Mouse (Mus musculus): ENCODE results near the gene Polr1b.

Gene Polr1b

DNA sequence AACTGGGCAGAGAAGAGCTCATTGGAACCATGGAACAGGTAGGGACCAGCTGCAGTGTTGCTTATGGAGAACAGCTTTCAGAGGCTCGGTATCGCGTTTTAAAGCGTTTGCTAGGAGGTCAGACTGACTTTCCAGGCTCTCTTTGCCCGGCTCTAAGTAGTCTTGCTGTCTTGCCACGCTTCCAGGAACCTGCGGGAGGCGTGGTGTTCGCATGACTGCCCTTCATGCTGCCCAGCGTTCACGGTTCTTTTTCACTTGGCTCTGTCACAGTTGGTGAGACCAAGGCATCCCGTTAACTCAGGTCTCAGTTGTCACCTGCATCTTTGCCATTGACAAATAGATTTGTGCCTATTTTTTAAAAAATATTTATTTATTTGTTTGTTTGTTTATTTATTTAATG lies 17.3 kb downstream of the Polr1b start:
- peak; percentile 24 to 54 for DNase-seq

DNA sequence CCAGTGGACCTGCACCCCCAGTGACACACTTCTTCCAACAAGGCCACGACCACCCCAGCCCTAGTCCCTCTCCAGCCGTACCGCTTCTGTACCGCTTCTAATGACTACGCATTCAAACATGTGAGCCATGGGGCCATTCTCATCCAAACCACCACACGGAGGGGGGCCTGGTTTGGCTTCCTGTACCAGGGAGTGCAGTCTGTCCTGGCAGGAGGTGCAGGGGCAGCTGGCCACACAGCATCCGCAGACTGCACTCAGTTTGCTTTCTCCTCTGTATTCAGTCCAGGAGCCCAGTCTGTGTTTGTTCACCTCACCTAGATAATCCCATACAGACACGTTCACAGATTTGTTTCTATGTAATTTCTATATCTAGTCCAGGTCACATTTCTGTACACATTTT lies 21.2 kb downstream of the Polr1b start:
- no peak for DNase-seq

- peak; percentile 88 to 94 for DNase-seq
Measured at GRCm38 (mm10) chr2:129129412-129129929, 28.7 kb downstream of the Polr1b start, which contains the start of gene Chchd5. Chchd5 (plus strand) TSS chr2:129129700.

DNA sequence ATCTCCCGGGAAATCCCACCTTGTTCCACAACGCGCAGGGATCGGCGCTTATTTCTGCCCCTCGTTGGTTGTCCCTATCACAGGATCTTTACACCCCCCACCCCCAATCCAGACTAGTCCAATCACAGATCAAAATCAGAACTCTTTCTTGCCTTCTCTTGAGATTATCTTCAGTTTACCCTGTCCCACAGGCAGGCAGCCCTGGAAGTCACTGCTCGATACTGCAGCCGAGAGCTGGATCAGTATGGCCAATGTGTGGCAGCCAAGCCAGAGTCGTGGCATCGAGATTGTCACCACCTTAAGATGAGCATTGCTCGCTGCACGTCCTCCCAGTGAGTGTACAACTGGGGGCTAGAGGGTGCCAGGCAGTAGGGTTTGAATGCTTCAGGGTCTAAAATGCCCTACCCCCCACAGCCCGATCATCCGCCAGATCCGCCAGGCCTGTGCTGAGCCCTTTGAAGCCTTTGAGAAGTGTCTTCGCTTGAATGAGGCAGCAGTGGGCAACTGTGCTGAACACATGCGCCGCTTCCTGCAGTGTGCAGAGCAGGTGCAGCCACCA lies 29.3 kb downstream of the Polr1b start:
- peak in 1 of 2 experiments; percentile 38 for DNase-seq

GRCm38 (mm10) chr2:129130776-129131175 lies 30.0 kb downstream of the Polr1b start:
- no peak for DNase-seq

DNA sequence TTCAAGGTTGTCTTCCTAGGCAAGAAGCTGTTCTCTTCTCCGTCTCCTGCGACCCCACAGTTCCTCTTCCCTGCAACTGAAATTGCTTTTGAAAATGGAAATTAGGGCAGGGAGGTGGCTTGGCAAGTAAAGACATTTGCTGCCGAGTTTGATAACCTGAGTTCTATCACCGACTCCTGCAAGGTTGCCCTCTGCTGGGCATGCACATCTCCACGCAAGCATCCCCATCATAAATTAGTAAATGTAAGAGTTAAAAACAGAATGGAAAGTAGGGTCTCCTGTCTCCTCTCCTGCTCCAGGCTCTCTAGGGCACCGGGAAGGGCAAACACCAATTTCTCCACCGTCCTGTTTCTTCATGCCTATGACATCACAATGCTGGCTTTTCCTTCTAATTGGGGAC lies 31.4 kb downstream of the Polr1b start:
- DNase-seq: no peak

- DNase-seq: no peak
Measured at GRCm38 (mm10) chr2:129133006-129133805, 32.4 kb downstream of the Polr1b start.

DNA sequence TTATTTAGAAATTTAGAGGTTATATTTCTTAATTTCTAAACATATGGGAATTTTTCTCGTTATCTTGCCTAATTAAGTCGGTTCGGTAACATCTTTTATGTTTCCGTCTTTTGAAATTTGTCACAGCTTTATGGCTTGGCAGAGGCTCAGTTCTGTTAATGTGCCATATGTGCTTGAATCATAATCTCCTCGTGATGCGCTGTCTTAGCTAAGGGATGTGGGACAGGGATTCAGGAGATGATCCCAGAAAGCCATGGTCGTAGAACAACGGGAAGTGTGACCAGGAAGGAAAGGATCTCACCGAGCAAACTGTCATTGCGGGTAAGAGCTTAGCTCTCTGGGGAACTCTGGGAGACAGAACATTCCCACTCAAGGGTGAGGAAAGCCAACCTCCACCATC lies 39.1 kb downstream of the Polr1b start:
- DNase-seq: no peak

DNA sequence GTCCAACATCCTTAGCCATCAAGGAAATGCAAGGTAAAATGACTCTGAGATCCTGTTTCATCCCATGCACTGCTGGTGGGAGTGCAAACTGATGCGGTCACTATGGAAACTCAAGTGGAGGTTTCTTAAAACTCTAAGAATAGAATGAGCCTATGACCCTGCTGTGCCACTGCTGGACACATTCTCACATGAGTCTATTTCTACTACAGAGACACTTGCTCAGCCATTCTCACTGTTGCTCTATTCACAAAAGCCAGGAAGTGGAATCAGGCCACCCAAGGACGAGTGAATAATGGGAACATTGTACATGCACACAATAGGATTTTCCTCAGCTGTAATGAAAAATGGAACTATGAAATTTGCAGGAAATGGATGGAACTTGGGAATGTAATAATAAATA lies 48.0 kb downstream of the Polr1b start:
- no peak for DNase-seq

GRCm38 (mm10) chr2:129150386-129150785 lies 49.6 kb downstream of the Polr1b start:
- DNase-seq: no peak

DNA sequence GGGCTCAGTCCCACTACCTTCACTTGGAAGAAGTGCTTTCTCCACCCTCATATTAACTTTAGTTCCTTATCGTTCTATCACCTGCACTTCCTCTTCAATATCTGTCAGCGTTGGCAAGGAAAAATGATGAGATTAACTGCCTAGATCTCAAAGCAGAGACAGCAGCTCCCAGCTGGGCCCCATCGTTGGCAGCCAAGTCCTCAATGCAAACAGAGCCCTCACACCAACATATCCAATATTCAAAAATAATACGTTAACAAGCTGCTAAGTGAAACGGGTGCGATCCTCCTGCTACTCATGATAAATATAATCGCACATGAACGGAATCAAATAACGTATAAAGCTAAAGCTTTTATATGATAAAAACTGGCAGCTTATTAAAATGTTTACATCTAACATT lies 50.3 kb downstream of the Polr1b start:
- DNase-seq: no peak

DNA sequence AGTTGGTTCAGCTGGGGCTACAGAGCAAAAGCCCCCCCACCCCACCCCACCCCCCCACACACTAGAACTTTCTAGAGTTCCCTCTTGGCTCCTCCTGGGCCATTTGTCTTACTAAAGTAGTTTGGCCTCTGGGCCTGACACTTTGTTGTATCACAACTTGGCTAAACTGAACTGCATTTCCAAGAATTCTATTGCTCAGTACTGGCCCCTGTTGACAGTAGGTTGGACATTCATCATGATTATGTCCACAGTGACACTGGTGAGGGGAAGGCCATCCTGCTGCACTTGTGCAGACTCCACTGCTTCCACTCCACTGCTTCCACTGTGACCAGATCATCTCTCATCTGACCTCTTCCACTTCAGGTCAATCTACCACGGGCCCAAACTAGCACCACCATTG lies 52.0 kb downstream of the Polr1b start:
- no peak for DNase-seq

- no peak for DNase-seq
Measured at GRCm38 (mm10) chr2:129164815-129165214, 64.0 kb downstream of the Polr1b start.

DNA sequence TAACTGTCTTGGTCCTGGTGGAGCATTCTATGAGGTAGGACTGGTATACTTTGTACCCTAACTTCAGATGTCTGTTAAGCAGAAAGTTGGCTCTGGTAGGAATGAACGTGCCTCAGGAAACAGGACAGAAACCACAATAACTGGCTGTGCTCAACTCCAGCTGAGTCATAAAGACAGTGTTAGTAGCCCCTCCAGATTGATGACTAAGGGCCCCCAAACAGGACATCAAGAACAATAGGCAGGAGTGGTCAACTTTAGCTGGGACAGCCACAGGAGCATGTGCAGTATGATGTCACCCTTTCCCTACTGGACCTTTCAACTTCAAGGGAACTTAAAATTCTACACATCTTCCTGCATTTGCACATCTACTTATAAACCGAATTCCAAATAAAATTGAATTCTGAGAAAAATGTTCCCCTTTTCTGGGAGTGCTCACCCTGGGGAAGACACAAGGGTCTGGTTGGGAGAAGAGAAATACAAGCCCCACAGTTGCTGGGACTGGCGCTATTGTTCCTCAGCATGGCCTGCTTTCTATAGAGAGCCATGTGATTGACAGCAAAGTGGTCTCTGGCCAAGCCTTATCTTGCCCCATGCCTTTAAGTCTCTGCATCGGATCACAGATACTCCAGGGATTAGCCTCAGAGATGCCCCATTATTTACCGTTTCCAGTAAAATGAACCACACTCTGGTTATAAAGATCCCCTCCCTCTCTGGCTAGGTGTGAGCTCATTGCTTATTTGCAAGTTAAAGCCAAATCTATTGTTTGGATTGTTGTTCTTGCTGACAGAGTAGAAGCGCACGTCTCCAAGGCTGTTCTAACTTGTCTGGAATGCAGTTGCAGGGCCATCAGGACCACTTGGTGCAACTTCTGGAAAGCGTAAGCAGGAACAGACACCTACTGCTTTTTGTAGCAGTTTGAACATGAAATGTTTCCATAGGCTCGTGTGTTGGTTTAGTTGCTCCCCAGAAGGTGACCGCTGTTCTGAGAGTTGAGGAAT lies 66.0 kb downstream of the Polr1b start:
- DNase-seq: no peak

DNA sequence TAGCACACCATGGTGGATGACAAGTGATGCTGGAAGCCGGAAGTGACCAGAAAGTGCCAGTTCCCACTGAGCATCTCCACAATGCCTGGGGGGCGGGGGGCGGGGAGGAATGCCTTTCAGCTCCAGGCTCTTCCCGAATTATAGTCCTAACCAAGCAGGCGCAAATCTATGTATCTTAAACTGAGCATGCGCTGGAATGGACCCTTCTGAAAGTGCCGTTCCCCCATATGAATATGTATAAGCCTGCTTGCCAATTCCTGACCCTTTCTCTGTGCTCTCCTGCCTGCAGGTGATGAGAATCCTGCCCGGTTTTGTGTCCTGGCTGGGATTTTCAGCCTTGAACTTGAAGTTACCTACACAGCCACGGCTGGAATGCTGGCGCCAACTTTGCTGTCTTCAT lies 72.6 kb downstream of the Polr1b start:
- no peak for DNase-seq

GRCm38 (mm10) chr2:129174474-129174873 lies 73.7 kb downstream of the Polr1b start:
- peak; percentile 63 to 73 for DNase-seq

DNA sequence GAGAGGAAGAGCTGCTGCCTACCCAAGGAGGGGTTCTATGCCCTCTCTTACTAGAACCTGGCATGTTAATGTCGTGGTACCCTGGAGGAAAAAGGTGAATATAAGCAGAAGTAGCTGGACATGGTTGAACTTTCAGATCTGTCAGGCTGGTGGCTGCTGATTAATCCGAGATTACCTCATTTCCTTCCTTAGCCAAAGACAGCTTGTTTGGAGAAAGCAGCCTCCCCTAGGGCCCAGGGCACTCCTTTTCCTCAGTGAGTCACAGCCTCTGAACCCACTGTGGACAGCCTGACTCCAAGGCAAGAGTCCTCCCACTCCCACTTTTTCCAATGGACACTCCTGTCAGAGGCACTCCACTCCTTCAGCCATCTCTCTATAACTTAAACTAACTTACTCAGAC lies 74.8 kb downstream of the Polr1b start:
- no peak for DNase-seq
